Mouse (Mus musculus): Measurements from ENCODE around the gene Nat10. TPM values are rescaled to one million over a fixed set of nuclear protein-coding genes. Genes with fewer than 3 reads are reported as not detected.

Nat10 gene
- total RNA-seq (2014; rRNA removed), result 36.5 and 50.2 TPM in 2 replicates
- 12.6 and 12.8 TPM in 2 replicates for polyA plus RNA-seq (2015; fragmentation: Nextera tagmentation; extraction: Ambion mirVana)

- ATAC-seq (peak; percentile 97), DNase-seq (ENCODE audit: low spot score) (peak; percentile 100)
- H3K9ac ChIP-seq (replicated peaks; ENCODE audit: low read length), result peak within 1 kb of the TSS; percentile 64
- WGBS, result under 1% methylated on average over 47 of the region's 47 CpGs
- H3K36me3 ChIP-seq (ENCODE audit: insufficient read depth, low read length), result peaks cover 8% of the 10 kb centered on the region
- no peaks in the 10 kb centered on the region for H3K27me3 ChIP-seq (ENCODE audit: insufficient read depth, low read length)
- H3K4me3 ChIP-seq (ENCODE audit: low read length), result peak within 1 kb of the TSS; percentile 67
- H3K4me2 ChIP-seq (ENCODE audit: low read depth, low read length), result peak within 1 kb of the TSS; percentile 85
- H3K27ac ChIP-seq, result peak within 1 kb of the TSS; percentile 57
- H3K4me1 ChIP-seq (ENCODE audit: insufficient read depth, low read length), result no peaks in the 10 kb centered on the region
- TF ChIP-seq CTCF (IDR thresholded peaks at IDR 0.05; ENCODE audit: low read depth), result 0 out of 2 replicates have a peak, but pooled peaks have one; percentile 21
- no peaks in the 10 kb centered on the region for H3K9me3 ChIP-seq (ENCODE audit: low read length)
Measured at GRCm38 (mm10) chr2:103760906-103761716, at the start of gene Nat10. TSS of gene Nat10 (minus strand) at chr2:103761270.

DNA sequence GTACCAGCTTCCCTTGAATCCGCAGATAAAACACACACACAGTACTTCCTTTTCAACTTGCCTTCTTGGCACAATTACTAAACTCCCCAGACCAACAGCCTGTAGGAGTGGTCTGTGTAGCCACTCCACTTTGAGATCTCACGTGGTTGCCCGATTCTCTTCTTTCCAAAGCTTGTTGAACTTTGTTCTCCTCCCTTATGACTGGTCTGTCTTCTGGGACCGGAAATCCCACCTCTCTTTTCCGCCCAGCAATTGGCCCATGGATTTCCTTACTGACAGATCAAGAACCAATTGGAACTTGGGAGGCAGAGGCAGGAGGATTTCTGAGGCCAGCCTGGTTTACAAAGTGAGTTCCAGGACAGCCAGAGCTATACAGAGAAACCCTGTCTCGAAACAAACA is 49.3 kb upstream of the Nat10 start:
- WGBS, result 84% methylated on average over 6 of the region's 6 CpGs

GRCm38 (mm10) chr2:103808466-103808865 is 47.4 kb upstream of the Nat10 start:
- Histone ChIP-seq H3K4me2 (ENCODE audit: low read depth, low read length) (no peak overlapping the region), H3K4me1 (ENCODE audit: insufficient read depth, low read length) (no peaks in the 10 kb centered on the region), H3K27me3 (ENCODE audit: insufficient read depth, low read length) (no peaks in the 10 kb centered on the region), H3K9me3 (ENCODE audit: low read length) (no peaks in the 10 kb centered on the region), H3K9ac (replicated peaks; ENCODE audit: low read length) (no peak overlapping the region), H3K36me3 (ENCODE audit: insufficient read depth, low read length) (no peaks in the 10 kb centered on the region), H3K27ac (no peak overlapping the region), H3K4me3 (ENCODE audit: low read length) (no peak overlapping the region)
- no peak for TF ChIP-seq CTCF (IDR thresholded peaks at IDR 0.05; ENCODE audit: low read depth)
- DNase-seq (ENCODE audit: low spot score) (no peak), ATAC-seq (no peak)

More for the DNA sequence above, 49.3 kb upstream of the Nat10 start:
- no peak for ATAC-seq
- Histone ChIP-seq H3K9ac (replicated peaks; ENCODE audit: low read length) (no peak overlapping the region), H3K27me3 (ENCODE audit: insufficient read depth, low read length) (no peaks in the 10 kb centered on the region), H3K4me3 (ENCODE audit: low read length) (no peak overlapping the region), H3K4me1 (ENCODE audit: insufficient read depth, low read length) (no peaks in the 10 kb centered on the region), H3K36me3 (ENCODE audit: insufficient read depth, low read length) (no peaks in the 10 kb centered on the region), H3K9me3 (ENCODE audit: low read length) (no peaks in the 10 kb centered on the region), H3K27ac (no peak overlapping the region), H3K4me2 (ENCODE audit: low read depth, low read length) (no peak overlapping the region)
- TF ChIP-seq CTCF (IDR thresholded peaks at IDR 0.05; ENCODE audit: low read depth), result no peak
- no peak for DNase-seq (ENCODE audit: low spot score)

DNA sequence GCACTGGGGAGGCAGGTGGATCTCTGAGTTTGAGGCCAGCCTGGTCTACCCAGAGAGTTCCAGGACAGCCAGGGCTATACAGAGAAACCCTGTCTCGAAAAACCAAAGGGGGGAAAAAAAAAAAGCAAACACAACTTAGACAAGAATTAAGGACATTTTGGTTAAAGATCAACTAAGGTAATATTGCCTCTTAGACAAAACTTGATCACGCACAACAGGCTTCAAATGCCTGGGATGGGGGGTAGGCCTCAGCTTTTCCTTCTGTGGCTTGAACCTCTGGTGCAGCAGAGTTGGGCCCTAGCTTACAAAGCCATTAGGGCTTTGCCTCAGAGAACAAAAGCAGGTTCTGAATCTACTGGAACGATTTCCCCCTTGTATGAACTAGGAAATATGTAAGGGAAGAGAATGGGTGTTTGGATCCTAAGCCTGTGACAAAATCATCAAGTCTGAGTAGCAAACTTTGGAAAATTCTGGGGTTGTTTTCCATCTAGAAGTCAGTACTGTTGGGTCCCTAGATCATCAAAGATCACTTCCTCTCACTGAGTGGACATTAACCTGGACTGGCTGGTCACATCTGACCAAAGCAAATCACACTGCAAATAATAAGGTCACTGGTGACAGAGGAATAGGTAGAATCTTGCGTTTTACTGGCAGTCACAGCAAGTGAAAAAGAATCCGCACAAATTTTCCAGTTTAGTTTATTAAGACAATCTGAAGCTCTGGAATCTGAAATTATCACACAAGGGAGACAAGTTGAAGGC is 42.9 kb upstream of the Nat10 start:
- DNase-seq (ENCODE audit: low spot score) (no peak), ATAC-seq (no peak)
- Histone ChIP-seq H3K9ac (replicated peaks; ENCODE audit: low read length) (no peak overlapping the region), H3K4me3 (ENCODE audit: low read length) (no peak overlapping the region), H3K4me2 (ENCODE audit: low read depth, low read length) (no peak overlapping the region), H3K4me1 (ENCODE audit: insufficient read depth, low read length) (no peaks in the 10 kb centered on the region), H3K36me3 (ENCODE audit: insufficient read depth, low read length) (no peaks in the 10 kb centered on the region), H3K27me3 (ENCODE audit: insufficient read depth, low read length) (no peaks in the 10 kb centered on the region), H3K27ac (no peak overlapping the region), H3K9me3 (ENCODE audit: low read length) (no peaks in the 10 kb centered on the region)
- TF ChIP-seq CTCF (IDR thresholded peaks at IDR 0.05; ENCODE audit: low read depth), result no peak
- WGBS, result 86% methylated on average over 5 of the region's 5 CpGs

- WGBS, result 91% methylated on average over 1 of the region's 1 CpGs
Measured at GRCm38 (mm10) chr2:103802422-103802821, 41.4 kb upstream of the Nat10 start.

GRCm38 (mm10) chr2:103797491-103798009 is 36.5 kb upstream of the Nat10 start, which contains the start of gene Caprin1:
TSS of gene Caprin1 (minus strand) at chr2:103797649.
- Histone ChIP-seq H3K4me1 (ENCODE audit: insufficient read depth, low read length) (no peaks in the 10 kb centered on the region), H3K9me3 (ENCODE audit: low read length) (no peaks in the 10 kb centered on the region), H3K27me3 (ENCODE audit: insufficient read depth, low read length) (no peaks in the 10 kb centered on the region), H3K27ac (peak within 1 kb of the TSS; percentile 98), H3K36me3 (ENCODE audit: insufficient read depth, low read length) (0 out of 2 replicates have a peak, but pooled peaks cover 3% of the 10 kb centered on the region), H3K9ac (replicated peaks; ENCODE audit: low read length) (peak within 1 kb of the TSS; percentile 92), H3K4me2 (ENCODE audit: low read depth, low read length) (peak within 1 kb of the TSS; percentile 70), H3K4me3 (ENCODE audit: low read length) (peak within 1 kb of the TSS; percentile 68)
- no peak for TF ChIP-seq CTCF (IDR thresholded peaks at IDR 0.05; ENCODE audit: low read depth)
- WGBS, result under 1% methylated on average over 30 of the region's 33 CpGs
- DNase-seq (ENCODE audit: low spot score) (peak; percentile 95), ATAC-seq (peak; percentile 96)

More at GRCm38 (mm10) chr2:103802422-103802821, 41.4 kb upstream of the Nat10 start:
- no peak for TF ChIP-seq CTCF (IDR thresholded peaks at IDR 0.05; ENCODE audit: low read depth)
- ATAC-seq (no peak), DNase-seq (ENCODE audit: low spot score) (no peak)
- no peak overlapping the region for H3K9ac ChIP-seq (replicated peaks; ENCODE audit: low read length)
- H3K36me3 ChIP-seq (ENCODE audit: insufficient read depth, low read length), result no peaks in the 10 kb centered on the region
- H3K4me1 ChIP-seq (ENCODE audit: insufficient read depth, low read length), result no peaks in the 10 kb centered on the region
- H3K27me3 ChIP-seq (ENCODE audit: insufficient read depth, low read length), result no peaks in the 10 kb centered on the region
- H3K4me3 ChIP-seq (ENCODE audit: low read length), result no peak overlapping the region
- H3K9me3 ChIP-seq (ENCODE audit: low read length), result no peaks in the 10 kb centered on the region
- H3K4me2 ChIP-seq (ENCODE audit: low read depth, low read length), result no peak overlapping the region
- H3K27ac ChIP-seq, result no peak overlapping the region
